ENCODE assay signal across 10 mouse cellular contexts in genomic region chr4:57901210-57901609, GRCm38 (mm10). TPM values are rescaled to one million over a fixed set of nuclear protein-coding genes. Genes with fewer than 3 reads are reported as not detected.
DNase-seq lines count a peak whose midpoint lies in the region; ATAC-seq and TF ChIP-seq lines count a peak whose summit lies in the region.
"Had no signal": no experiment of that assay in that cellular context is flagged by ENCODE, and none has a peak within 500 bp of the region (broad histone marks: within the 10 kb centered on the region; RNA-seq: fewer than 3 reads in every experiment).

No protein-coding gene starts in this region.

- peak; percentile 46; the same call in 1 of the 2 replicates for ATAC-seq in neutrophil, adult 5-6 weeks (ENCODE audit: extremely low read depth, insufficient number of reproducible peaks, low FRiP score, poor library complexity, severe bottlenecking)

- dilution Hi-C loops in CH12.LX (cut with MboI; ENCODE audit: extremely low pct_ligation_motif_present, extremely low pct_unique_long_range_greater_than_20kb, low sequenced_read_pairs) = no loop called here

- no peaks in the 10 kb centered on the region for H3K36me3 ChIP-seq in CH12.LX (replicated peaks in 1 of 2; ENCODE audit: control insufficient read depth in 1 of 2, insufficient read depth in 1 of 2, low read length in 1 of 2)

- peak in 1 of 2 experiments; percentile 59 for DNase-seq in layer of hippocampus, adult 2 months (ENCODE audit: low spot score in 2 of 2)
- no peak for DNase-seq in layer of hippocampus, adult 9-10 months (ENCODE audit: low spot score)
- DNase-seq in CH12.LX (ENCODE audit: extremely low read depth) = peak; percentile 38
- DNase-seq in adrenal gland, postnatal 25 days = peak; percentile 52
- DNase-seq in gastrocnemius, postnatal 10 days = peak; percentile 48
- DNase-seq in layer of hippocampus, postnatal 25 days (ENCODE audit: extremely low spot score in 1 of 2, low spot score in 1 of 2) = peak; percentile 36 to 54
- no peak for DNase-seq in yolk sac, embryonic 10.5 days (ENCODE audit: low spot score)

- no peak overlapping the region for H3K27ac ChIP-seq in layer of hippocampus, adult 2 months
- no peak overlapping the region for H3K27ac ChIP-seq in CH12.LX (ENCODE audit: insufficient read depth, low read depth)
- H3K27ac ChIP-seq: lung, embryonic 15.5 days had no signal

- in situ Hi-C loops in CH12.LX (cut with MboI; ENCODE audit: low pct_ligation_motif_present, low pct_unique_long_range_greater_than_20kb, low sequenced_read_pairs) = loop anchor here (10.0 kb wide), 1 partner anchor 174 kb away; no protein-coding TSS in a partner anchor

- TF ChIP-seq CTCF in layer of hippocampus, adult 2 months (conservative IDR thresholded peaks at IDR 0.05) = peak; percentile 89
- peak; percentile 51 to 83 for TF ChIP-seq CTCF in CH12.LX (conservative IDR thresholded peaks at IDR 0.05 in 1 of 2, IDR thresholded peaks at IDR 0.05 in 1 of 2; ENCODE audit: low read depth in 2 of 2, low read length in 2 of 2)

- no peak for TF ChIP-seq EP300 in CH12.LX (IDR thresholded peaks at IDR 0.05; ENCODE audit: low read length)

- no peak for TF ChIP-seq POLR2A in CH12.LX (IDR thresholded peaks at IDR 0.05; ENCODE audit: low read depth, low read length)

- no peak overlapping the region for H3K4me2 ChIP-seq in CH12.LX (ENCODE audit: insufficient read depth, low read depth, poor library complexity, severe bottlenecking)
- H3K4me2 ChIP-seq: lung, embryonic 15.5 days had no signal

- H3K4me3 ChIP-seq in layer of hippocampus, adult 2 months = no peak overlapping the region
- no peak overlapping the region for H3K4me3 ChIP-seq in CH12.LX (replicated peaks in 1 of 3; ENCODE audit: low read depth in 2 of 3, low read length in 2 of 3, poor library complexity in 1 of 3)
- H3K4me3 ChIP-seq: erythroblast, embryonic 14.5 days; lung, embryonic 15.5 days had no signal

- no peak overlapping the region for H3K9ac ChIP-seq in CH12.LX (ENCODE audit: insufficient read depth, low read depth)
- H3K9ac ChIP-seq: lung, embryonic 15.5 days had no signal

- peak; percentile 86 for TF ChIP-seq RAD21 in CH12.LX (IDR thresholded peaks at IDR 0.05; ENCODE audit: low read depth, low read length)

- peaks cover 0 to 6% of the 10 kb centered on the region in 2 experiments; a peak in 2 of 4 replicates for H3K4me1 ChIP-seq in CH12.LX (ENCODE audit: control insufficient read depth in 1 of 2, insufficient read depth in 2 of 2)

- no peaks in the 10 kb centered on the region for H3K79me2 ChIP-seq in CH12.LX (replicated peaks; ENCODE audit: control insufficient read depth, extremely low read depth, insufficient read depth, poor library complexity, severe bottlenecking)

- H3K27me3 ChIP-seq in CH12.LX (replicated peaks) = peaks cover 2% of the 10 kb centered on the region
- H3K27me3 ChIP-seq: lung, embryonic 15.5 days had no signal

- no peaks in the 10 kb centered on the region for H3K9me3 ChIP-seq in CH12.LX (replicated peaks; ENCODE audit: low read length)
- H3K9me3 ChIP-seq: lung, embryonic 15.5 days had no signal

TF ChIP-seq in CH12.LX, 34 proteins besides CTCF, POLR2A, EP300 and RAD21:
- TF ChIP-seq IRF4 (IDR thresholded peaks at IDR 0.05; ENCODE audit: low read depth, low read length) (no peak), ELF1 (IDR thresholded peaks at IDR 0.05; ENCODE audit: low read depth, low read length) (no peak), SMC3 (IDR thresholded peaks at IDR 0.05; ENCODE audit: low read depth, low read length) (peak; percentile 59), MAX (IDR thresholded peaks at IDR 0.05; ENCODE audit: low read length) (peak; percentile 36; the same call in 1 of the 2 replicates), TCF12 (IDR thresholded peaks at IDR 0.05; ENCODE audit: low read depth, low read length) (no peak), SIN3A (IDR thresholded peaks at IDR 0.05; ENCODE audit: low read length) (no peak), PAX5 (IDR thresholded peaks at IDR 0.05; ENCODE audit: low read length) (no peak), MXI1 (IDR thresholded peaks at IDR 0.05; ENCODE audit: low read depth, low read length) (no peak), JUND (conservative IDR thresholded peaks at IDR 0.05; ENCODE audit: low read depth, low read length) (no peak)

RNA-seq across cellular contexts. Expression of gene D630039A03Rik, which starts 14.9 kb away (rescaled TPM):
- under 1 TPM; 0.37 to 0.41 TPM for total RNA-seq in layer of hippocampus, adult 2 months (2021)
- total RNA-seq in CH12.LX (2012; rRNA removed) (not detected in 2 replicates), CH12.LX (2014; rRNA removed) (not detected in 2 replicates)
- polyA plus RNA-seq in CH12.LX (2012; ENCODE audit: insufficient read length, low read depth) = not detected in 2 replicates
- 9.2 and 10.0 TPM in 2 replicates for total RNA-seq in adrenal gland, postnatal 25 days (2021)
- under 1 TPM; 0.09 to 0.14 TPM for total RNA-seq in gastrocnemius, postnatal 10 days (2021)
- total RNA-seq in layer of hippocampus, postnatal 25 days (2021) = under 1 TPM; 0.39 to 0.42 TPM
- total RNA-seq in neutrophil, adult 5-6 weeks (2017) = not detected in 2 replicates
- polyA plus RNA-seq: erythroblast, embryonic 14.5 days had no signal

RNA-seq across cellular contexts. Expression of gene Txn1, which starts 55.0 kb away (rescaled TPM):
- total RNA-seq in layer of hippocampus, adult 2 months (2021) = 10 to 100 TPM; 96.7 to 97.5 TPM
- total RNA-seq in CH12.LX (2012; rRNA removed) (472 and 530 TPM in 2 replicates), CH12.LX (2014; rRNA removed) (435 and 438 TPM in 2 replicates)
- 738 and 809 TPM in 2 replicates for polyA plus RNA-seq in CH12.LX (2012; ENCODE audit: insufficient read length, low read depth)
- total RNA-seq in adrenal gland, postnatal 25 days (2021) = 279 and 314 TPM in 2 replicates
- 100 to 1,000 TPM; 123 to 131 TPM for total RNA-seq in gastrocnemius, postnatal 10 days (2021)
- 100 to 1,000 TPM; 108 to 121 TPM for total RNA-seq in layer of hippocampus, postnatal 25 days (2021)
- total RNA-seq in neutrophil, adult 5-6 weeks (2017) = 226 and 227 TPM in 2 replicates

Comparison
In these comparisons a context has a peak if more than half of its experiments do, and no peak if none do; other contexts are left out.
1. DNase-seq: peak in CH12.LX (single experiment), adrenal gland, postnatal 25 days (single experiment), gastrocnemius, postnatal 10 days (single experiment) and layer of hippocampus, postnatal 25 days (2 of 2); none in layer of hippocampus, adult 9-10 months (single experiment) and yolk sac, embryonic 10.5 days (single experiment).